12 mouse cellular contexts compared by ENCODE assay signal in the genomic region with DNA sequence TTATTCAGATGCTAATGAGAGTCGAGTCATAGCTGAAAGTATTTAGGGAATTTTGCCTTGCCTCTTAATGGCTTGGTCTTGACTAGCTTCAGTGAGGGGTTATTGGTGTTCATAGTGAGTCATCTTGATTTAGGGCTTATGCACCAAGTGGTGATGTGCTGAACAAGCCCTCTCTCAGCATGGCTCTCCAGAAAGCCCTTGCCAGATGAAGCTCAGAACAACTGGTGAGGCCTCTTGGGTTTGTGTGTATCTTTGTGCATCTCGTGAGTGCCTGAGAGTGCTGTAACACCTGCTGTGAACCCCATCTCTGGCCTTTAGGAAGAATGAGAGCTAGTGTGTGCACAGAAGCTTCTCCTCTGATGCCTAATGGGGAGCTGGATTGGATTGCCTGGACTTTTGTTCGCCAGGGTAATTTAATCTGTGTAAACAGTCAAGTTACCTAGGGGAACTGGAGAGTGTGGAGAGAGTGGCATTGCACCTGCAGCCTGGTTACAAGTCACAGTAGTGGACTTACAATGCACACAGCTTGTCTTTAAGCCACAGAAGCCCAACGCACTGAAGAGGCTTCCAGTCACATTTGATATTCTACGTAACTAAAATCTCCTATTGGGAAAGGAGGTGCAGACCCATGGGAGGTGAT. TPM values are rescaled to one million over a fixed set of nuclear protein-coding genes. Genes with fewer than 3 reads are reported as not detected.
DNase-seq lines count a peak whose midpoint lies in the region; ATAC-seq and TF ChIP-seq lines count a peak whose summit lies in the region.
"Had no signal": no experiment of that assay in that cellular context is flagged by ENCODE, and none has a peak within 500 bp of the region (broad histone marks: within the 10 kb centered on the region; RNA-seq: fewer than 3 reads in every experiment).

No protein-coding gene starts in this region.

- no peak for DNase-seq in forebrain, embryonic 11.5 days (ENCODE audit: low spot score)
- DNase-seq in lung, embryonic 14.5 days: peak; percentile 36
- DNase-seq in lung, postnatal 4 days: no peak
- DNase-seq in ES-CJ7 (ENCODE audit: low read depth, low spot score): peak; percentile 3
- no peak for DNase-seq in cerebellum, adult 9-11 months
- DNase-seq in layer of hippocampus, adult 9-10 months (ENCODE audit: low spot score): no peak
- DNase-seq: adrenal gland, postnatal 25 days; gastrocnemius, postnatal 25 days had no signal

- no peak overlapping the region for H3K27ac ChIP-seq in forebrain, embryonic 11.5 days (ENCODE audit: low read depth, low read length)
- H3K27ac ChIP-seq in forebrain, embryonic 15.5 days (replicated peaks): no peak overlapping the region
- peak overlapping the region; percentile 65 for H3K27ac ChIP-seq in lung, embryonic 14.5 days (ENCODE audit: low read depth)
- peak overlapping the region; percentile 29; the same call in 1 of the 2 replicates for H3K27ac ChIP-seq in hindbrain, embryonic 16.5 days (ENCODE audit: low read depth, low read length)
- H3K27ac ChIP-seq: heart, embryonic 13.5 days had no signal

- no peak overlapping the region for H3K9ac ChIP-seq in forebrain, embryonic 11.5 days (ENCODE audit: low read length)
- H3K9ac ChIP-seq in forebrain, embryonic 15.5 days (replicated peaks): no peak overlapping the region
- no peak overlapping the region for H3K9ac ChIP-seq in lung, embryonic 14.5 days
- H3K9ac ChIP-seq in hindbrain, embryonic 16.5 days (ENCODE audit: low read depth, low read length): no peak overlapping the region
- H3K9ac ChIP-seq: heart, embryonic 13.5 days had no signal

- no peak overlapping the region for H3K4me2 ChIP-seq in forebrain, embryonic 11.5 days (ENCODE audit: low read depth, low read length, severe bottlenecking)
- H3K4me2 ChIP-seq in forebrain, embryonic 15.5 days (replicated peaks): no peak overlapping the region
- H3K4me2 ChIP-seq in lung, embryonic 14.5 days: no peak overlapping the region
- H3K4me2 ChIP-seq in hindbrain, embryonic 16.5 days (ENCODE audit: low read length): no peak overlapping the region
- H3K4me2 ChIP-seq: heart, embryonic 13.5 days had no signal

- no peaks in the 10 kb centered on the region for H3K36me3 ChIP-seq in forebrain, embryonic 11.5 days (ENCODE audit: control insufficient read depth, insufficient read depth, low read length)
- H3K36me3 ChIP-seq in forebrain, embryonic 15.5 days: no peaks in the 10 kb centered on the region
- H3K36me3 ChIP-seq in lung, embryonic 14.5 days (ENCODE audit: insufficient read depth): no peaks in the 10 kb centered on the region
- H3K36me3 ChIP-seq in hindbrain, embryonic 16.5 days (ENCODE audit: control insufficient read depth, insufficient read depth, low read length): no peaks in the 10 kb centered on the region
- H3K36me3 ChIP-seq: heart, embryonic 13.5 days had no signal

- no peak overlapping the region for H3K4me3 ChIP-seq in forebrain, embryonic 11.5 days (ENCODE audit: low read depth, low read length)
- H3K4me3 ChIP-seq in forebrain, embryonic 15.5 days: no peak overlapping the region
- H3K4me3 ChIP-seq in lung, embryonic 14.5 days (ENCODE audit: low read depth, low read length): no peak overlapping the region
- H3K4me3 ChIP-seq in hindbrain, embryonic 16.5 days (ENCODE audit: low read length): no peak overlapping the region
- H3K4me3 ChIP-seq: heart, embryonic 13.5 days; megakaryocyte, embryonic 14.5 days had no signal

- peak; percentile 49; the same call in 1 of the 2 replicates for ATAC-seq in forebrain, embryonic 11.5 days (replicated peaks; ENCODE audit: low FRiP score)
- ATAC-seq in forebrain, embryonic 15.5 days (replicated peaks): no peak
- ATAC-seq in lung, embryonic 14.5 days (ENCODE audit: insufficient read depth): peak; percentile 70
- 0 out of 2 replicates have a peak, but pooled peaks have one; percentile 16 for ATAC-seq in hindbrain, embryonic 16.5 days

- no peaks in the 10 kb centered on the region for H3K27me3 ChIP-seq in forebrain, embryonic 11.5 days (ENCODE audit: control insufficient read depth, insufficient read depth, low read length)
- H3K27me3 ChIP-seq in forebrain, embryonic 15.5 days: no peaks in the 10 kb centered on the region
- H3K27me3 ChIP-seq in lung, embryonic 14.5 days (ENCODE audit: insufficient read depth, low read length): no peaks in the 10 kb centered on the region
- H3K27me3 ChIP-seq in hindbrain, embryonic 16.5 days (replicated peaks; ENCODE audit: control insufficient read depth, insufficient read depth, low read length): no peaks in the 10 kb centered on the region
- H3K27me3 ChIP-seq: heart, embryonic 13.5 days; megakaryocyte, embryonic 14.5 days had no signal

- no peak for TF ChIP-seq CTCF in lung, embryonic 14.5 days (IDR thresholded peaks at IDR 0.05; ENCODE audit: low read depth)

- 31% methylated on average over 5 of the region's 5 CpGs for WGBS in forebrain, embryonic 11.5 days
- 30% methylated on average over 5 of the region's 5 CpGs for WGBS in forebrain, embryonic 15.5 days
- WGBS in lung, embryonic 14.5 days: 45% methylated on average over 5 of the region's 5 CpGs
- 35% methylated on average over 5 of the region's 5 CpGs for WGBS in hindbrain, embryonic 16.5 days

- peaks cover 4% of the 10 kb centered on the region; the same call in 1 of the 2 replicates for H3K4me1 ChIP-seq in forebrain, embryonic 11.5 days (replicated peaks; ENCODE audit: control insufficient read depth, insufficient read depth, low read length)
- H3K4me1 ChIP-seq in forebrain, embryonic 15.5 days: peaks cover 24% of the 10 kb centered on the region
- peaks cover 6% of the 10 kb centered on the region; the same call in 1 of the 2 replicates for H3K4me1 ChIP-seq in lung, embryonic 14.5 days (ENCODE audit: insufficient read depth)
- peaks cover 10% of the 10 kb centered on the region for H3K4me1 ChIP-seq in hindbrain, embryonic 16.5 days (ENCODE audit: control insufficient read depth, insufficient read depth, low read depth, low read length)

- H3K9me3 ChIP-seq in forebrain, embryonic 11.5 days (ENCODE audit: control insufficient read depth, low read length): no peaks in the 10 kb centered on the region
- H3K9me3 ChIP-seq in forebrain, embryonic 15.5 days: no peaks in the 10 kb centered on the region
- H3K9me3 ChIP-seq in lung, embryonic 14.5 days (ENCODE audit: low read depth, low read length): no peaks in the 10 kb centered on the region
- H3K9me3 ChIP-seq in hindbrain, embryonic 16.5 days (ENCODE audit: control insufficient read depth, low read length): no peaks in the 10 kb centered on the region
- H3K9me3 ChIP-seq: heart, embryonic 13.5 days; megakaryocyte, embryonic 14.5 days had no signal

RNA-seq across cellular contexts. Expression of a gene that starts 53.5 kb away (rescaled TPM):
- 13.9 and 15.3 TPM in 2 replicates for polyA plus RNA-seq in forebrain, embryonic 11.5 days (2014; fragmentation: Nextera tagmentation; extraction: Ambion mirVana)
- polyA plus RNA-seq in forebrain, embryonic 15.5 days (2015; fragmentation: Nextera tagmentation; extraction: Ambion mirVana): 29.0 and 30.8 TPM in 2 replicates
- polyA plus RNA-seq in lung, embryonic 14.5 days (2014; fragmentation: Nextera tagmentation; extraction: Ambion mirVana): 8.9 and 10.2 TPM in 2 replicates
- polyA plus RNA-seq in hindbrain, embryonic 16.5 days (2015; fragmentation: Nextera tagmentation; extraction: Ambion mirVana): 13.3 and 16.5 TPM in 2 replicates

Comparison
In these comparisons a context has a peak if more than half of its experiments do, and no peak if none do; other contexts are left out.
1. DNase-seq: peak in lung, embryonic 14.5 days (single experiment) and ES-CJ7 (single experiment); none in forebrain, embryonic 11.5 days (single experiment), lung, postnatal 4 days (0 of 2), cerebellum, adult 9-11 months (single experiment) and layer of hippocampus, adult 9-10 months (single experiment).
2. H3K27ac ChIP-seq: peak in lung, embryonic 14.5 days (single experiment) and hindbrain, embryonic 16.5 days (single experiment); none in forebrain, embryonic 11.5 days (single experiment) and forebrain, embryonic 15.5 days (single experiment).